Mouse (Mus musculus): ENCODE measurements around the gene Itgal. TPM values are rescaled to one million over a fixed set of nuclear protein-coding genes. Genes with fewer than 3 reads are reported as not detected.
"Not testable (repeated sequence)": the region's sequence is repeated elsewhere in the genome, so short reads cannot be mapped to it uniquely, and the experiment has no call there.

The Itgal gene
- polyA plus RNA-seq, 1 experiment from 2014 or later, result 0.54 TPM

- no peaks in the 10 kb centered on the region for H3K4me1 ChIP-seq (replicated peaks; ENCODE audit: control insufficient read depth, insufficient read depth, low read length)
- DNase-seq (ENCODE audit: low spot score) (no peak), ATAC-seq (ENCODE audit: low FRiP score) (no peak)
- H3K9me3 ChIP-seq (ENCODE audit: control insufficient read depth, low read length), result no peaks in the 10 kb centered on the region
- H3K36me3 ChIP-seq (ENCODE audit: control insufficient read depth, insufficient read depth, low read length), result no peaks in the 10 kb centered on the region
- H3K4me3 ChIP-seq (ENCODE audit: low read depth, low read length), result no peak overlapping the region
- H3K9ac ChIP-seq (ENCODE audit: low read depth, low read length), result no peak overlapping the region
- H3K27ac ChIP-seq (ENCODE audit: low read depth, low read length), result no peak overlapping the region
- no peak overlapping the region for H3K4me2 ChIP-seq (replicated peaks; ENCODE audit: low read depth, low read length)
- H3K27me3 ChIP-seq (ENCODE audit: control insufficient read depth, insufficient read depth, low read length), result no peaks in the 10 kb centered on the region
- 90% methylated on average over 5 of the region's 5 CpGs for WGBS
Observed at GRCm38 (mm10) chr7:127351230-127352004, 55.4 kb downstream of the Itgal start.

GRCm38 (mm10) chr7:127355796-127356195, 59.7 kb downstream of the Itgal start:
- ATAC-seq (ENCODE audit: low FRiP score), result no peak
- Histone ChIP-seq H3K36me3 (ENCODE audit: control insufficient read depth, insufficient read depth, low read length) (no peaks in the 10 kb centered on the region), H3K4me1 (replicated peaks; ENCODE audit: control insufficient read depth, insufficient read depth, low read length) (no peaks in the 10 kb centered on the region), H3K4me3 (ENCODE audit: low read depth, low read length) (no peak overlapping the region), H3K9me3 (ENCODE audit: control insufficient read depth, low read length) (no peaks in the 10 kb centered on the region), H3K27me3 (ENCODE audit: control insufficient read depth, insufficient read depth, low read length) (no peaks in the 10 kb centered on the region), H3K9ac (ENCODE audit: low read depth, low read length) (no peak overlapping the region), H3K4me2 (replicated peaks; ENCODE audit: low read depth, low read length) (no peak overlapping the region), H3K27ac (ENCODE audit: low read depth, low read length) (no peak overlapping the region)
- WGBS, result 67% methylated on average over 3 of the region's 3 CpGs
- no peak for DNase-seq (ENCODE audit: low spot score)

GRCm38 (mm10) chr7:127357871-127358270, 61.8 kb downstream of the Itgal start:
- H3K27ac ChIP-seq (ENCODE audit: low read depth, low read length), result no peak overlapping the region
- 64% methylated on average over 2 of the region's 2 CpGs for WGBS

DNA sequence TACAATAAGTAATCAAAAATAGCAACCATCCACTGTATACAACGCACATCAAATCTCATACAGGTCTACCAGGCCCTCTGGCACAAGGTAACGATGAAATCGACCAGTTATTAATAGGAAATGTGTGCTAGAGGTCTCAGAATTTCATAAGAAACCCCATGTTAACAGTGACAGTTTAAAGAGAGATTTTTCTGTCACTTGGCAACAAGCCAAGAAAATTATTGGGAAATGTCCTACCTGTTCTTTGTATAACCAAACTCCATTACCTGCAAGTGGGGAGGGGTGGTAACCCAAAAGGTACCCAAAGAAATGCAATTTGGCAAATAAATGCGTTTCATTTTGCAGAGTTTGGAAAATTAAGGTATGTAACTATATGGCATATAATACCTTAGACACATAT, 62.4 kb downstream of the Itgal start:
- no peak for ATAC-seq (ENCODE audit: low FRiP score)
- Histone ChIP-seq H3K4me1 (replicated peaks; ENCODE audit: control insufficient read depth, insufficient read depth, low read length) (no peaks in the 10 kb centered on the region), H3K4me2 (replicated peaks; ENCODE audit: low read depth, low read length) (no peak overlapping the region), H3K27me3 (ENCODE audit: control insufficient read depth, insufficient read depth, low read length) (0 out of 2 replicates have a peak, but pooled peaks cover 2% of the 10 kb centered on the region), H3K9ac (ENCODE audit: low read depth, low read length) (no peak overlapping the region), H3K4me3 (ENCODE audit: low read depth, low read length) (no peak overlapping the region), H3K9me3 (ENCODE audit: control insufficient read depth, low read length) (no peaks in the 10 kb centered on the region), H3K27ac (ENCODE audit: low read depth, low read length) (no peak overlapping the region), H3K36me3 (ENCODE audit: control insufficient read depth, insufficient read depth, low read length) (no peaks in the 10 kb centered on the region)
- DNase-seq (ENCODE audit: low spot score), result no peak
- WGBS, result 66% methylated on average over 4 of the region's 4 CpGs

More at GRCm38 (mm10) chr7:127357871-127358270, 61.8 kb downstream of the Itgal start:
- no peak for DNase-seq (ENCODE audit: low spot score)
- no peaks in the 10 kb centered on the region for H3K9me3 ChIP-seq (ENCODE audit: control insufficient read depth, low read length)
- H3K9ac ChIP-seq (ENCODE audit: low read depth, low read length), result no peak overlapping the region
- no peaks in the 10 kb centered on the region for H3K27me3 ChIP-seq (ENCODE audit: control insufficient read depth, insufficient read depth, low read length)
- H3K4me3 ChIP-seq (ENCODE audit: low read depth, low read length), result no peak overlapping the region
- no peak for ATAC-seq (ENCODE audit: low FRiP score)
- H3K4me2 ChIP-seq (replicated peaks; ENCODE audit: low read depth, low read length), result no peak overlapping the region
- no peaks in the 10 kb centered on the region for H3K36me3 ChIP-seq (ENCODE audit: control insufficient read depth, insufficient read depth, low read length)
- H3K4me1 ChIP-seq (replicated peaks; ENCODE audit: control insufficient read depth, insufficient read depth, low read length), result no peaks in the 10 kb centered on the region

- no peak for ATAC-seq (ENCODE audit: low FRiP score)
- Histone ChIP-seq H3K27ac (ENCODE audit: low read depth, low read length) (no peak overlapping the region), H3K9ac (ENCODE audit: low read depth, low read length) (no peak overlapping the region), H3K4me1 (replicated peaks; ENCODE audit: control insufficient read depth, insufficient read depth, low read length) (no peaks in the 10 kb centered on the region), H3K4me2 (replicated peaks; ENCODE audit: low read depth, low read length) (no peak overlapping the region), H3K9me3 (ENCODE audit: control insufficient read depth, low read length) (no peaks in the 10 kb centered on the region), H3K4me3 (ENCODE audit: low read depth, low read length) (no peak overlapping the region), H3K27me3 (ENCODE audit: control insufficient read depth, insufficient read depth, low read length) (0 out of 2 replicates have a peak, but pooled peaks cover 2% of the 10 kb centered on the region), H3K36me3 (ENCODE audit: control insufficient read depth, insufficient read depth, low read length) (no peaks in the 10 kb centered on the region)
- 79% methylated on average over 4 of the region's 4 CpGs for WGBS
- DNase-seq (ENCODE audit: low spot score), result no peak
Observed at GRCm38 (mm10) chr7:127360265-127360664, 64.2 kb downstream of the Itgal start.

GRCm38 (mm10) chr7:127361449-127361848, 65.4 kb downstream of the Itgal start:
- Histone ChIP-seq H3K27ac (ENCODE audit: low read depth, low read length) (no peak overlapping the region), H3K9me3 (ENCODE audit: control insufficient read depth, low read length) (no peaks in the 10 kb centered on the region), H3K4me2 (replicated peaks; ENCODE audit: low read depth, low read length) (no peak overlapping the region), H3K9ac (ENCODE audit: low read depth, low read length) (no peak overlapping the region), H3K4me3 (ENCODE audit: low read depth, low read length) (no peak overlapping the region), H3K4me1 (replicated peaks; ENCODE audit: control insufficient read depth, insufficient read depth, low read length) (no peaks in the 10 kb centered on the region), H3K36me3 (ENCODE audit: control insufficient read depth, insufficient read depth, low read length) (no peaks in the 10 kb centered on the region), H3K27me3 (ENCODE audit: control insufficient read depth, insufficient read depth, low read length) (0 out of 2 replicates have a peak, but pooled peaks cover 2% of the 10 kb centered on the region)
- no peak for DNase-seq (ENCODE audit: low spot score)
- WGBS, result 39% methylated on average over 13 of the region's 13 CpGs
- no peak for ATAC-seq (ENCODE audit: low FRiP score)

DNA sequence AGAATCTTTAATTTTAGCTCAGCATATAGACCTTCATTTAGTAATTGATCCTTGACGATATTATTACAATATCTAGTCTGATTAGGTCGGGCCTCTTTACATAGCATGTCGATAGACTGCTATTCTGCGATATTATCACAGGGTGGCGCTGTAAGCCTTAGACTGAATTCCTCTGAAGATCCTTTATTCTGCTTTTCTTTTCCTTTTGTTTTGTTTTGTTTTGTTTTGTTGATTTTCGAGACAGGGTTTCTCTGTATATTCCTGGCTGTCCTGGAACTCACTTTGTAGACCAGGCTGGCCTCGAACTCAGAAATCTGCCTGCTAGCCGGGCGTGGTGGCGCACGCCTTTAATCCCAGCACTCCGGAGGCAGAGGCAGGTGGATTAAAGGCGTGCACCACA, 66.4 kb downstream of the Itgal start:
- not testable (repeated sequence) for H3K9me3 ChIP-seq (ENCODE audit: control insufficient read depth, low read length); H3K27me3 ChIP-seq (ENCODE audit: control insufficient read depth, insufficient read depth, low read length); H3K36me3 ChIP-seq (ENCODE audit: control insufficient read depth, insufficient read depth, low read length); ATAC-seq (ENCODE audit: low FRiP score); H3K4me1 ChIP-seq (replicated peaks; ENCODE audit: control insufficient read depth, insufficient read depth, low read length); H3K4me3 ChIP-seq (ENCODE audit: low read depth, low read length); H3K27ac ChIP-seq (ENCODE audit: low read depth, low read length); H3K9ac ChIP-seq (ENCODE audit: low read depth, low read length)
- H3K4me2 ChIP-seq (replicated peaks; ENCODE audit: low read depth, low read length), result 0 out of 2 replicates have a peak overlapping the region, but pooled peaks have one; percentile 11
- WGBS, result 22% methylated on average over 13 of the region's 13 CpGs
- peak; percentile 73 for DNase-seq (ENCODE audit: low spot score)

DNA sequence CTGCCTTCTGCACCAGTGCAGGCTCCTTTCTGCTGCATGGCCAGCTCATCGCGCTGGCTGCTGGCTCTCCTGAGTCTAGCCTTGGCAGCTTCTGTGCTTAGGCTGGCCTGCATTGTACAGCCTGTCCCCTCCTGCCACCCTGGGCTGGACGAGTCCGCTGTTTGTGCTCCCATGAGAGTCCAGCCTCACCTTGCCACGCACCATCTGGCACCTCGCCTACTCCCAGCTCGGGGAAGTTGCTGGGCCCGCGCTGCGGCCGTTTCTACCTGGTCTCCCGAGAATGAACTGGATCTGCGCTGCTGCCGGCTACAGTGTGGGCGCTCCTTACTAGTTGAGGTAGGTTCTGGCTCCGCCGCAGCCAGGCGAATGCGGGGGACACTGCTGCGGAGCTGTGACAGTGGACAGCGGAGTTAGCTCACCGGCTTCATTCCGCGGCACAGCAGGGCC, 67.4 kb downstream of the Itgal start:
- no peaks in the 10 kb centered on the region for H3K9me3 ChIP-seq (ENCODE audit: control insufficient read depth, low read length)
- H3K4me2 ChIP-seq (replicated peaks; ENCODE audit: low read depth, low read length), result peak overlapping the region; percentile 66
- no peaks in the 10 kb centered on the region for H3K36me3 ChIP-seq (ENCODE audit: control insufficient read depth, insufficient read depth, low read length)
- DNase-seq (ENCODE audit: low spot score) (peak; percentile 51), ATAC-seq (ENCODE audit: low FRiP score) (no peak)
- H3K4me3 ChIP-seq (ENCODE audit: low read depth, low read length), result peak overlapping the region; percentile 27
- H3K27me3 ChIP-seq (ENCODE audit: control insufficient read depth, insufficient read depth, low read length), result 0 out of 2 replicates have a peak, but pooled peaks cover 2% of the 10 kb centered on the region
- no peaks in the 10 kb centered on the region for H3K4me1 ChIP-seq (replicated peaks; ENCODE audit: control insufficient read depth, insufficient read depth, low read length)
- WGBS, result 2% methylated on average over 24 of the region's 24 CpGs
- H3K27ac ChIP-seq (ENCODE audit: low read depth, low read length), result no peak overlapping the region
- H3K9ac ChIP-seq (ENCODE audit: low read depth, low read length), result peak overlapping the region; percentile 21; the same call in 1 of the 2 replicates

GRCm38 (mm10) chr7:127364166-127364565, 68.1 kb downstream of the Itgal start:
- H3K27me3 ChIP-seq (ENCODE audit: control insufficient read depth, insufficient read depth, low read length), result 0 out of 2 replicates have a peak, but pooled peaks cover 2% of the 10 kb centered on the region
- no peak overlapping the region for H3K9ac ChIP-seq (ENCODE audit: low read depth, low read length)
- no peaks in the 10 kb centered on the region for H3K36me3 ChIP-seq (ENCODE audit: control insufficient read depth, insufficient read depth, low read length)
- H3K4me1 ChIP-seq (replicated peaks; ENCODE audit: control insufficient read depth, insufficient read depth, low read length), result no peaks in the 10 kb centered on the region
- no peaks in the 10 kb centered on the region for H3K9me3 ChIP-seq (ENCODE audit: control insufficient read depth, low read length)
- DNase-seq (ENCODE audit: low spot score) (no peak), ATAC-seq (ENCODE audit: low FRiP score) (no peak)
- H3K27ac ChIP-seq (ENCODE audit: low read depth, low read length), result no peak overlapping the region
- 55% methylated on average over 4 of the region's 4 CpGs for WGBS
- H3K4me2 ChIP-seq (replicated peaks; ENCODE audit: low read depth, low read length), result no peak overlapping the region
- no peak overlapping the region for H3K4me3 ChIP-seq (ENCODE audit: low read depth, low read length)

Data from hindbrain, embryonic 11.5 days (tissue).